Mouse (Mus musculus): ENCODE measurements around the gene Pcnt.

The Pcnt gene

DNA sequence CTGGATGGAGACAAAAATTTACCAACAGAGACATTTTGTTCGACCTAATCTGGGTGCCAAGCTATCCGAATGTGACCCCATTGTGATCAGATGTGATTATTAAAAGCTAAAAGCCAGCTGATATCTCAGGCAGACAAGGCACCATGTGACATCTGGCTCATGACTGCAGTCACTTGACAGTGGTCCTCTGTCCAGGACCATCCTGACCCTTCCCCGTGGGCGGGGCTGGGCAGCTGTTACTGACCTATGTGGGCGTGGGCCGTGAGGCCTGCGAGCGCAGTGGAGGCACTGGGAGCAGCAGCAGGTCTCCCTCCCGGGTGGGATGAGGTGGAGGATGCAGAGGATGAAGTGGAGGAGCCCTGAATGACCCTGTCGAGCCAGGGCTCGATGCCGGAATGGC, 125.0 kb downstream of the Pcnt start:
- DNase-seq (ENCODE audit: low read depth, low spot score), result peak; percentile 89

DNA sequence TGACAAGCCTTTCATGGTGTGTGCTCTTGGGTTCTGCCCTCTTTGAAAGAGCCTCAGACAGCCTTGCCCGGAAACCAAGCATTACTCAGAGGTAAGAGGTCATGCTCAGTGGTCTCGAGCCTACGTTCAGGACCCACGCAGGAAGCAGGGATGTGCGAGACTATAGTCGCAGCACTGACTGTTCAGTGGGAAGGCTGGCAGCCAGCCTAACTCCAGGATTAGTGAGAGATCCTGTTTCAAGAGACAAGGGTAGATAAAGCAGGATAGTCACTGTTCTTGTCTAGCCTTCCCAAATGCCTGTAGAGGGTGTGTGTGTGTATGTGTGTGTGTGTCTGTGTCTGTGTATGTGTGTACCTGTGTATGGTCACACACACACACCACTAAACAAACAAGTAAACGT, 126.4 kb downstream of the Pcnt start:
- peak; percentile 73 for DNase-seq (ENCODE audit: low read depth, low spot score)

DNA sequence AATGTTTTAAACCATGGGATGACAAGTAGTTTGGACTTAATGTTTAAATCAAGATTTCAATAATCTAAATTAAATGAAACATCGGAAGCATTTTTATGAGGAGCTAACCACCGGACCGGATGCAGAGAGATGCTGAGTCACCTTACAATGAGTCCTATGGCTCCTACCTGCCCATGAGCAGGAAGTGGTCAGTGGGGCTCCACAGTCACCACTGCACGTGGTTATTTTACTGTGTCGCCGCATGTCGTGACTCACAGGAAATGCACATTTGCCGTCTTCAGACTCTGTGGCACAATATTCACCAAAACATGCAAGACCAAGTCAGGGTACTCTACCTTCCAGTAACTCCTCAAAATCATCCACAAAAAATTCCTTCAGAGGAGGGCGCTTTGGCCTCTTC, 135.8 kb downstream of the Pcnt start:
- no peak for DNase-seq (ENCODE audit: low read depth, low spot score)

Data from brain, adult 2 months (tissue).